Mouse (Mus musculus) C2C12 (cell line): ENCODE results near the gene Sapcd1.

Experiments used
- CEBPB ChIP-seq: IDR thresholded peaks from one replicate; pipeline ENCODE4 v1.6.1; 2011; ENCODE audit warnings: low read depth, mild to moderate bottlenecking, control low read depth, moderate library complexity
- CTCF ChIP-seq: IDR thresholded peaks from one replicate; pipeline ENCODE4 v1.5.1; 2011; ENCODE audit not compliant: control insufficient read depth, insufficient read depth, insufficient read length
- MAX ChIP-seq: IDR thresholded peaks from one replicate; pipeline ENCODE4 v1.6.1; 2011; ENCODE audit warnings: mild to moderate bottlenecking, control low read depth
- MYOD1 ChIP-seq: IDR thresholded peaks from one replicate; pipeline ENCODE4 v1.6.1; 2011; ENCODE audit warnings: low read depth; ENCODE audit not compliant: control insufficient read depth, insufficient read length
- USF1 ChIP-seq: IDR thresholded peaks from one replicate; pipeline ENCODE4 v1.6.1; 2011; ENCODE audit warnings: low read depth, mild to moderate bottlenecking, control low read depth, moderate library complexity

GRCm38 (mm10) chr17:34998526-34999430, 29.0 kb downstream of the Sapcd1 start:
- TF ChIP-seq CTCF (no peak), CEBPB (no peak), USF1 (no peak), MAX (no peak), MYOD1 (no peak)
